Mouse (Mus musculus) brain, embryonic 14.5 days (tissue): Measurements from ENCODE around the gene Prkg1. TPM values are rescaled to one million over a fixed set of nuclear protein-coding genes. Genes with fewer than 3 reads are reported as not detected.

ENCODE experiments used
- DNase-seq: peaks from one replicate; pipeline ENCODE4 v3.0.0-alpha.2; 2011; ENCODE audit warnings: low read depth
- CTCF ChIP-seq: fragments of 200-500 bp; IDR thresholded peaks from 2 replicates; pipeline ENCODE4 v1.5.1; 2012; ENCODE audit warnings: inconsistent platforms, mild to moderate bottlenecking, moderate library complexity, borderline replicate concordance; ENCODE audit not compliant: insufficient read depth, insufficient read length; ENCODE audit errors: extremely low read depth
- POLR2A ChIP-seq: fragments of 200-500 bp; IDR thresholded peaks from 2 replicates; pipeline ENCODE4 v1.6.1; 2012; ENCODE audit warnings: mild to moderate bottlenecking, inconsistent platforms, borderline replicate concordance; ENCODE audit not compliant: poor library complexity, insufficient read depth, insufficient read length, severe bottlenecking; ENCODE audit errors: extremely low read depth
- polyA plus RNA-seq: library from polyadenylated mRNA; depleted of rRNA; stranded (reverse); fragments of >200 nt; gene quantifications from 2 replicates; pipeline ENCODE4 v1.2.3, GENCODE M21; 2012

Gene Prkg1
- polyA plus RNA-seq, 1 experiment, result 4.5 TPM

GRCm38 (mm10) chr19:31124628-31125027 lies 640.2 kb downstream of the Prkg1 start:
- DNase-seq, result no peak
- no peak for TF ChIP-seq POLR2A
- TF ChIP-seq CTCF, result no peak

- DNase-seq, result peak; percentile 88
Observed at GRCm38 (mm10) chr19:31114690-31115089, 650.1 kb downstream of the Prkg1 start.

GRCm38 (mm10) chr19:31106835-31107554 lies 657.8 kb downstream of the Prkg1 start:
- TF ChIP-seq CTCF (no peak), POLR2A (no peak)
- no peak for DNase-seq

More at GRCm38 (mm10) chr19:31114690-31115089, 650.1 kb downstream of the Prkg1 start:
- no peak for TF ChIP-seq POLR2A
- TF ChIP-seq CTCF, result no peak

- no peak for DNase-seq
- TF ChIP-seq POLR2A (no peak), CTCF (no peak)
Observed at GRCm38 (mm10) chr19:31106036-31106435, 658.8 kb downstream of the Prkg1 start.

GRCm38 (mm10) chr19:31104764-31105163 lies 660.1 kb downstream of the Prkg1 start:
- TF ChIP-seq POLR2A, result no peak
- no peak for TF ChIP-seq CTCF
- no peak for DNase-seq

GRCm38 (mm10) chr19:31099369-31099768 lies 665.5 kb downstream of the Prkg1 start:
- DNase-seq, result no peak
- TF ChIP-seq CTCF (no peak), POLR2A (no peak)

- no peak for DNase-seq
- no peak for TF ChIP-seq CTCF
- TF ChIP-seq POLR2A, result no peak
Observed at GRCm38 (mm10) chr19:31097857-31098256, 667.0 kb downstream of the Prkg1 start.

GRCm38 (mm10) chr19:31083761-31084160 lies 681.1 kb downstream of the Prkg1 start:
- DNase-seq, result no peak
- TF ChIP-seq POLR2A, result no peak
- no peak for TF ChIP-seq CTCF

- DNase-seq, result peak; percentile 100
- TF ChIP-seq CTCF, result no peak
- TF ChIP-seq POLR2A, result peak; percentile 57; the same call in 1 of the 2 replicates
Observed at GRCm38 (mm10) chr19:31082662-31083429, 682.0 kb downstream of the Prkg1 start, which contains the start of gene Cstf2t. TSS of gene Cstf2t (plus strand) at chr19:31082837.

GRCm38 (mm10) chr19:31082226-31082625 lies 682.6 kb downstream of the Prkg1 start:
- TF ChIP-seq POLR2A, result no peak
- no peak for TF ChIP-seq CTCF

GRCm38 (mm10) chr19:31078241-31078640 lies 686.6 kb downstream of the Prkg1 start:
- peak; percentile 34 for DNase-seq
- TF ChIP-seq CTCF, result no peak
- no peak for TF ChIP-seq POLR2A

More at GRCm38 (mm10) chr19:31082226-31082625, 682.6 kb downstream of the Prkg1 start:
- DNase-seq, result no peak
